Mouse (Mus musculus) heart, adult 2 months (tissue): ENCODE results near the gene Hoxc11. TPM values are rescaled to one million over a fixed set of nuclear protein-coding genes. Genes with fewer than 3 reads are reported as not detected.

Source experiments
- DNase-seq, 2 experiments: peaks; one replicate each; pipeline ENCODE4 v3.0.0; 2021
- H3K27ac ChIP-seq: fragments of 200-600 bp; 2 replicates; pipeline ENCODE4 v1.8.1; 2022
- H3K27me3 ChIP-seq: fragments of 200-500 bp; 2 replicates; pipeline ENCODE4 v1.6.1; 2012; ENCODE audit warnings: mild to moderate bottlenecking, low read length, inconsistent platforms, mixed read lengths; ENCODE audit not compliant: control insufficient read depth, insufficient read depth
- H3K36me3 ChIP-seq: fragments of 200-500 bp; 2 replicates; pipeline ENCODE4 v1.6.1; 2012; ENCODE audit warnings: low read length, inconsistent platforms; ENCODE audit not compliant: control insufficient read depth, insufficient read depth
- H3K4me1 ChIP-seq: fragments of 200-500 bp; 2 replicates; pipeline ENCODE4 v1.6.1; 2011; ENCODE audit warnings: low read length; ENCODE audit not compliant: control insufficient read depth, insufficient read depth
- H3K4me3 ChIP-seq: fragments of 200-600 bp; 2 replicates; pipeline ENCODE4 v1.8.1; 2022
- H3K79me2 ChIP-seq: fragments of 200-500 bp; replicated peaks from 2 replicates; pipeline ENCODE4 v1.6.1; 2012; ENCODE audit warnings: mild to moderate bottlenecking, inconsistent platforms, low read length, moderate library complexity, mixed read lengths; ENCODE audit not compliant: control insufficient read depth, insufficient read depth
- H3K9ac ChIP-seq: fragments of 200-500 bp; 2 replicates; pipeline ENCODE4 v1.6.1; 2012; ENCODE audit warnings: low read depth, mild to moderate bottlenecking, control low read depth, inconsistent platforms, low read length, mixed read lengths
- CTCF ChIP-seq: fragments of 200-600 bp; IDR thresholded peaks from 2 replicates; pipeline ENCODE4 v1.8.1; 2022; ENCODE audit warnings: antibody characterized with exemption, mild to moderate bottlenecking, moderate library complexity
- EP300 ChIP-seq: fragments of 200-500 bp; IDR thresholded peaks from 2 replicates; pipeline ENCODE4 v1.6.1; 2011; ENCODE audit warnings: low read depth, low read length, control low read depth; ENCODE audit not compliant: insufficient read depth
- POLR2A ChIP-seq: fragments of 200-500 bp; IDR thresholded peaks from 2 replicates; pipeline ENCODE4 v1.6.1; 2011; ENCODE audit warnings: mild to moderate bottlenecking, low read depth, low read length, control low read depth; ENCODE audit not compliant: insufficient read depth
- WGBS: fragments of 180-500 bp; shearing (Covaris S2); methylation state at CpG from one replicate; pipeline ENCODE4 v1.1.7; 2018; 5-methylcytosine and 5-hydroxymethylcytosine counted together
- intact Hi-C: fragments of 180-260 bp; cut with DNase I; formaldehyde crosslinking; loops from one replicate; pipeline ENCODE4 v1.15.1; 2025
- polyA plus RNA-seq: library from polyadenylated mRNA; depleted of rRNA; stranded (reverse); fragments of >200 nt; gene quantifications from 2 replicates; pipeline ENCODE4 v1.2.3, GENCODE M21; 2012
- total RNA-seq, 2 experiments: library from RNA; stranded (reverse); gene quantifications; 2 replicates each; pipeline ENCODE4 v1.2.3; 2021

Hoxc11 gene
- total and polyA plus RNA-seq, 3 experiments, result not detected

GRCm38 (mm10) chr15:102983716-102984115 is 29.5 kb downstream of the Hoxc11 start:
- H3K27ac ChIP-seq, result no peak overlapping the region
- H3K36me3 ChIP-seq, result no peaks in the 10 kb centered on the region
- no peak overlapping the region for H3K4me3 ChIP-seq
- H3K27me3 ChIP-seq, result peaks cover 28% of the 10 kb centered on the region
- H3K4me1 ChIP-seq, result no peaks in the 10 kb centered on the region
- no peaks in the 10 kb centered on the region for H3K79me2 ChIP-seq
- TF ChIP-seq POLR2A, result no peak
- no peak for TF ChIP-seq EP300
- no peak for TF ChIP-seq CTCF
- 4% methylated on average over 12 of the region's 12 CpGs for WGBS
- no peak for DNase-seq
- no peak overlapping the region for H3K9ac ChIP-seq
- intact Hi-C loops, result loop anchor here (10.0 kb wide), 1 partner anchor 321 kb away; no protein-coding TSS in a partner anchor

- Histone ChIP-seq H3K36me3 (no peaks in the 10 kb centered on the region), H3K79me2 (no peaks in the 10 kb centered on the region), H3K4me1 (no peaks in the 10 kb centered on the region), H3K4me3 (no peak overlapping the region), H3K27ac (no peak overlapping the region), H3K27me3 (peaks cover 28% of the 10 kb centered on the region), H3K9ac (no peak overlapping the region)
- TF ChIP-seq EP300 (no peak), CTCF (no peak), POLR2A (no peak)
- no peak for DNase-seq
- intact Hi-C loops, result loop anchor here (10.0 kb wide), 1 partner anchor 320 kb away; no protein-coding TSS in a partner anchor
- 5% methylated on average over 10 of the region's 10 CpGs for WGBS
These were observed 30.3 kb downstream of the Hoxc11 start for GRCm38 (mm10) chr15:102984521-102984920.

DNA sequence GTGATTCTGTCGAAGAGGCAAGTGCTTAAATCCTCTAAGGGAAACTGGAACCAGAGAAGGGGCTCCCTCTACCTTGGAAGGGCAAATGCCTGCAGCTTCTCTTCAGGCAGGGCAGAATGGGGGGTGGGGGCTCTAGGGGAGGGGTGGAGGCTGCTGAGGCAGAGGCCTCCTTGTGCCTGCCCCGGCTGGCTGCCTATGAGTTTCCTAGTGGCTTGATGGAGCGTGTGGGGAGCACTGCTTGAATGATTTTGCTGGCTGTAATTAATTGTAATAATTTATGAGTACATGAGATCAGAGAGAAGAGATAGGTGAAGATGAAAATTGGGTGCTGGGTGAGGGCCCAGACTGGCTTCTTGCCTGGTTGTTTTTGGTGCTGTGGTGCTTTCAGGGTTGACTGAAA is 30.7 kb downstream of the Hoxc11 start:
- Histone ChIP-seq H3K9ac (no peak overlapping the region), H3K27ac (no peak overlapping the region), H3K79me2 (no peaks in the 10 kb centered on the region), H3K4me1 (no peaks in the 10 kb centered on the region), H3K4me3 (no peak overlapping the region), H3K36me3 (no peaks in the 10 kb centered on the region), H3K27me3 (peaks cover 26% of the 10 kb centered on the region)
- TF ChIP-seq CTCF, result no peak
- no peak for TF ChIP-seq EP300
- no peak for TF ChIP-seq POLR2A
- intact Hi-C loops, result loop anchor here (10.0 kb wide), 1 partner anchor 320 kb away; no protein-coding TSS in a partner anchor
- DNase-seq, result no peak
- 10% methylated on average over 3 of the region's 3 CpGs for WGBS

- Histone ChIP-seq H3K27ac (no peak overlapping the region), H3K4me3 (no peak overlapping the region), H3K4me1 (no peaks in the 10 kb centered on the region), H3K27me3 (peaks cover 25% of the 10 kb centered on the region), H3K36me3 (no peaks in the 10 kb centered on the region), H3K79me2 (no peaks in the 10 kb centered on the region), H3K9ac (0 out of 2 replicates have a peak overlapping the region, but pooled peaks have one; percentile 45)
- DNase-seq, result peak; percentile 86 to 92
- WGBS, result 4% methylated on average over 21 of the region's 21 CpGs
- no peak for TF ChIP-seq POLR2A
- TF ChIP-seq CTCF, result peak; percentile 95
- TF ChIP-seq EP300, result peak; percentile 75; the same call in 1 of the 2 replicates
- intact Hi-C loops, result loop anchor here (1.0 to 10.0 kb wide), 4 partner anchors 134 to 318 kb away; no protein-coding TSS in a partner anchor
These were observed 33.1 kb downstream of the Hoxc11 start for GRCm38 (mm10) chr15:102987124-102987833.

DNA sequence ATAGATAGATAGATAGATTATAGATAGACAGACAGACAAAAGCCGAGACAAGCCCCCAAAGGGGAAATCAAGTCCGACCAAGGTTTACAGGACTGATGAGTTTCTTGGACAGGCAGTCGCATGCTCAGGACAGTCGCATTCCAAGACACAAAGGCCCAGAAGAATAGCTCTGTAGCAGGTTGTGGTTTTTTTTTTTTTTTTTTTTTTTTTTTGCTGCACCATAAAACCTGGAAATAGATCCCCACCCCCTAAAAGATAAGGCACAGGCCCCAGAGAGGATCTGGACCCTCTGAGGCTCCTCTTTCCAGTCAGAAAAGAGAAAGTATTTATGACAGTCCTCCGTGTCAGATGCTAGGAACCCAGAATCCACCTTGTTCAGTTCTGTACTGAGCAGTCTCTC is 33.9 kb downstream of the Hoxc11 start:
- WGBS, result 32% methylated on average over 5 of the region's 5 CpGs
- Histone ChIP-seq H3K4me3 (no peak overlapping the region), H3K27me3 (peaks cover 28% of the 10 kb centered on the region), H3K4me1 (no peaks in the 10 kb centered on the region), H3K79me2 (no peaks in the 10 kb centered on the region), H3K9ac (no peak overlapping the region), H3K36me3 (no peaks in the 10 kb centered on the region), H3K27ac (no peak overlapping the region)
- no peak for DNase-seq
- intact Hi-C loops, result loop anchor here (10.0 kb wide), 1 partner anchor 317 kb away; no protein-coding TSS in a partner anchor
- TF ChIP-seq POLR2A, result no peak
- TF ChIP-seq CTCF, result no peak
- no peak for TF ChIP-seq EP300
